Mouse (Mus musculus) brain, embryonic 18.5 days (tissue): ENCODE results near the gene B3gnt6.
"Not testable (repeated sequence)": the region's sequence is repeated elsewhere in the genome, so short reads cannot be mapped to it uniquely, and the experiment has no call there.

ENCODE experiments used
- DNase-seq: peaks from one replicate; pipeline ENCODE4 v3.0.0-alpha.2; 2012; ENCODE audit warnings: low read depth, low spot score

The B3gnt6 gene

DNA sequence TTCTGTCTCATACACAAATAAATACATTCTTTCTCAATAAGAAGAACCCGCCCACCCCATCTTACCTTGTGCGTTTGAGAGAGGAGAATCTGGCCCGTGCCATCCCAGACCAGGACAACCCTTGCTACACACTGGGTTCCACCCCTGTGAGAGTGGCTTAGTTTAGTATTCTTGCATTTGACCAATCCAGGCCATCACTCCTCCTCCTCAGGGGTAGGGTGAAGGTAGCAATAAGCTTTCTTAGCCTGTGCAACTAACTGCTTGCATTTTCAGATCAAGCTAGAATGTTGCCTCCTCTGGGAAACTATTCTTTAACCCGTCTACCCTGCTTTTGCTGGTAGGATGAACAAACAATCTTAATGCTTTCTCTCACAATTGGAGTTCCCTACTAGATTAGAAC lies at the start of gene B3gnt6:
Gene B3gnt6, minus strand, starts transcription at position 101 of the 400 bp plus-strand sequence.
- DNase-seq: no peak

GRCm38 (mm10) chr7:98236686-98237359 lies 37.5 kb upstream of the B3gnt6 start:
- DNase-seq: peak; percentile 30

- DNase-seq: no peak
Observed at GRCm38 (mm10) chr7:98223796-98224195, 24.5 kb upstream of the B3gnt6 start.

GRCm38 (mm10) chr7:98216713-98217112 lies 17.4 kb upstream of the B3gnt6 start:
- no peak for DNase-seq

- no peak for DNase-seq
Observed at GRCm38 (mm10) chr7:98202946-98203345, 3.7 kb upstream of the B3gnt6 start.

DNA sequence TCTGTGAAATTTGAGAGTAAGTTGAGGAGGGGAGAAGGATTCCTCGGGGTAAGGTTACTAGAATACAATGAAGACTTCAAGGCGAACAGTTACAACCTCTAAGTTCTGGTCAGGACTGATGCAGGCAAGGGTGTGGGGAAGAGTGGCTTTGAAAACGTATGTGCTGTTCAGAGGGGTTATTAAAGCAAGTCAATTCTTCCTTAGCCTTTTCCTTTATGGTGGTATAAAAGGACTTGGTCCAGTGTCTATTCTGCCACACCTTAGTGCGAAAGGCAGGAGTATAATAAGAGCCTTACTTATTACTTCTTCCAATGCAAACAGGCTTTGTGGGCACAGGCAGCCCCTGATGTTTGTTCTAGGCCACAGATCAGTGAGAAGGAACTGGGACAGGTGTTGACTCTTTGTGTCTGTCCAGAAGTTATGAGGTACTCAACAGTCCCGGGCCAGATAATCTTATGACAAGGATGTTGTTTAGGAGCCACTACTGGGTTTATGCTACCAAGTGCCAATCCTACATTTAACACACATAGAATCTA lies 2.3 kb upstream of the B3gnt6 start:
- no peak for DNase-seq

DNA sequence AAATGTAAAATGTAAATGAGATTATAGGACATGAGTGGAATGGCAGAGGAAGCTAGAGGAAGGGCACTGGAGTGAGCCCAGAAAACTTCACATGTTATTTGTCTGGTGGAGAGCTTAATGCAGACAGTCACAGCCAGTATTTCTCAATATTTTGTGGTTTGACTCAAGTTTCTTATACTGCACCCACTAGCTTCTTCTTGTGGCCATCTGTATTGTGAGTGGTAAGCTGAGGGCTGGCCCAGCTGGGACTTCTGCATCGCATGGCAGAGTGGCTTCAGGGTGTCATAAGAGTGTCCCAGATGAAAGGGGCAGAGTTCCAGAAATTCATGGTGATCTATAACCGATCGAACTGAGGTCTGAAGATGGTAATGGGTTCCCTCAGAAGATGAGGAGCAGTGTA lies 1.1 kb upstream of the B3gnt6 start:
- no peak for DNase-seq

GRCm38 (mm10) chr7:98195151-98195801 lies 4.0 kb downstream of the B3gnt6 start:
- DNase-seq: no peak

DNA sequence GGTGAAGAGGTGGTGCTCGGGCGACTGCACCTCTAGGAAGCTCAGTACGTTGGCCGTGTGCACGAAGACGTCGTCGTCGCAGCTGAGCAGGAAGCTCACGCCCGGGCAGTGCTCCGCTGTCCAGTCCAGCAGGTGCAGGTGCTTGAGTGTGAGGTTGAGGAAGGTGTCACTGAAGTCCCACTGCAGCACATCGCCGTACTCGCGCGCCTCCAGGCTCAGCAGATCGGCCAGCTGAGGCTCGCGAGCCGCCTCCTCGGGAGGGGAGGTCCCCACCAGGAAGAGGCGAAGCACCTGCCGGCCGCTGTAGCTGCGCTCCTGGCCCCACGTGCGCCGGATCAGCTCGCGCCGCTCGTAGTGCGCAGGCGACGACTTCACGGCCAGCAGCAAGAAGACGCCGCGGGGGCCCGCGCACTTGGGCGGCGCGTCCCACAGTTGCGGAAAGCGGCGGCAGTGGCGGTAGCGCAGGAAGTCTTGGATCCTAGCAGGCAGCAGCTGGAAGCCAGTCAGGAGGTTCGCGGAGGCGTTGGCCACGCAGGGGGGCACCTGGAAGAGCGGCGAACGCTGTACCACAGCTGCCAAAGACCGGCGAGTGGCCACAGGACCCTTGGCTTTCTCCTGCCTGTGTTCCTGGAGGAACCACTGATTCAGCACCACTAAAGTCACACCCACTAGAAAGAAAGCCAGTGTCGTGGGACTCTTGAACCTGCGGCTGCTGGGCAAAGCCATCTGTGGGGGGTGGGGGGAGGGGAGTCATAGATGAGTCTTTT lies 5.1 kb downstream of the B3gnt6 start:
- no peak for DNase-seq

DNA sequence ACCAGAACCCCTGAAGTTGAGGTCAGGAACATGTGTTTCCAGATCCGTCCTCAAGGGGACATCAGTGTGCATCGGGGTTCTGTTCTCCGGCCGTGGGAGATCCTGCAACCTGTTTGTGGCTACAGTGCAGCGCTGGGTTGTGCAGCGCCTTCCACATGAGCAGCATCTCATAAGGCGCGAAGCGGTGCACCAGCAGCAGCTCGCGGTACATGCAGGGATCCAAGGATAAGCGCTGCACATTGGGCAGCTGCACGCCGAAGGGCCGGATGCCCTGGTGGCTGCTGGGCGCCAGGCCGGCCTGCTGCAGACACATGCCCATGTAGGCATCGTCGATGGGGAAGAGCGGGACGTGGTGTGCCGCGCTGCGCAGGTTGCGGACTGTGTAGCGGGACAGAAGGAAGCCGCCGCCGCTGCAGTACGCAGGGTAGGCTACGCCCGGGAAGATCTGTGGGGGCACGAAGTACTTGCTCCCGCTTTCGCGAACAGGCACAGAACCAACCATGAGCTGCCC lies 5.7 kb downstream of the B3gnt6 start:
- no peak for DNase-seq

- DNase-seq: no peak
Observed at GRCm38 (mm10) chr7:98191571-98192250, 7.6 kb downstream of the B3gnt6 start.

- no peak for DNase-seq
Observed at GRCm38 (mm10) chr7:98190578-98190977, 8.7 kb downstream of the B3gnt6 start.

DNA sequence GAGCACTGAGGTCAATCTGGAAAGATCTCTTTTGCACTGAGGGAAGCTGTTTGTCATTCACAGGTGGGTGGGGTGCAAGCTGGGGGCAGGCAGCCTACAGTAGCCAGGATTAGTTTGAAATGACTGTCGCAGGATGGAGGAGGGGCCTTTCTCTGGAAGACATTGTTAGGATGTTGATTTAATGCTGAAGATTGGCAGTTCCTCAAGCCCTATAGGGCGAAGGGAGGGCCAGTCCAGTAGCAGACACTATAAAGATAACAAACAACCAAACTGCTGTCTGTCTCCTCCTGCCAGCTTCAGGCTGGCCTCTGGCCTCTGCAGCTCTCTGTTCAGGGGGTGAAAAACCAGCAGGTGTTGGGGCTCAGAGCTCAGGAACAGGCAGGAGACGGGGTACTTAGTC lies 9.5 kb downstream of the B3gnt6 start:
- DNase-seq: no peak

- DNase-seq: no peak
Observed at GRCm38 (mm10) chr7:98188680-98189079, 10.6 kb downstream of the B3gnt6 start.

DNA sequence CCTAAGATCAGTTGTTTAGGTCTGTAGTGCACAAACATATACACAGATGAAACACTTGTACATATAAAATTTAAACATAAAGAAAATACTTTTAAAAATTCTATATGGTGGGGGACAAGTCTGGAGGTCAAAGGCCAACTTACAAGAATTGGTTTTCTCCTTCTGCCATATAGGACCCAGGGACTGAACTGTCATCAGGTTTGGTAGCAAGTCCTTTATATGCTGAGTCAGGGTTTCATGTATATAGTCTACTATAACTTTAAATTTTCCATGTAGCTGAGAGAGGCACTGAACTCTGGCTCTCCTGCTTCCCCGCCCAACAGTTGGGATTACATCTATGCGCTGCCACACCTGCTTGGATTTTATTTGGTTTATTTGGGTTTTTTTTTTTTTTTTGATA lies 11.0 kb downstream of the B3gnt6 start:
- no peak for DNase-seq

DNA sequence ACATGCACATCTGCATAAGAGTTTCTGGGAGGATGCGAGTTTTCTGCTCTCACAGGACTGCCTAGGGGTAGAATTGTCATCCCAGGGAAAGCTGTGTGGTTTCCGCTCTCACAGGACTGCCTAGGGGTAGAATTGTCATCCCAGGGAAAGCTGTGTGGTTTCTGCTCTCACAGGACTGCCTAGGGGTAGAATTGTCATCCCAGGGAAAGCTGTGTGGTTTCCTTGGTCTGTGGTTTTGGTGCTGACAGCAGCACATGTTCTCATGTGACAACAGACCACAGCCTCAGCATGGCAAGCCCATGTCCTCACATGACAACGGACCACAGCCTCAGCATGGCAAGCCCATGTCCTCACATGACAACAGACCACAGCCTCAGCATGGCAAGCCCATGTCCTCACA lies 11.9 kb downstream of the B3gnt6 start:
- DNase-seq: not testable (repeated sequence)

- DNase-seq: peak; percentile 34
Observed at GRCm38 (mm10) chr7:98186637-98187036, 12.6 kb downstream of the B3gnt6 start.

GRCm38 (mm10) chr7:98185326-98185725 lies 14.0 kb downstream of the B3gnt6 start:
- DNase-seq: no peak

- DNase-seq: no peak
Observed at GRCm38 (mm10) chr7:98178560-98179231, 20.6 kb downstream of the B3gnt6 start.

DNA sequence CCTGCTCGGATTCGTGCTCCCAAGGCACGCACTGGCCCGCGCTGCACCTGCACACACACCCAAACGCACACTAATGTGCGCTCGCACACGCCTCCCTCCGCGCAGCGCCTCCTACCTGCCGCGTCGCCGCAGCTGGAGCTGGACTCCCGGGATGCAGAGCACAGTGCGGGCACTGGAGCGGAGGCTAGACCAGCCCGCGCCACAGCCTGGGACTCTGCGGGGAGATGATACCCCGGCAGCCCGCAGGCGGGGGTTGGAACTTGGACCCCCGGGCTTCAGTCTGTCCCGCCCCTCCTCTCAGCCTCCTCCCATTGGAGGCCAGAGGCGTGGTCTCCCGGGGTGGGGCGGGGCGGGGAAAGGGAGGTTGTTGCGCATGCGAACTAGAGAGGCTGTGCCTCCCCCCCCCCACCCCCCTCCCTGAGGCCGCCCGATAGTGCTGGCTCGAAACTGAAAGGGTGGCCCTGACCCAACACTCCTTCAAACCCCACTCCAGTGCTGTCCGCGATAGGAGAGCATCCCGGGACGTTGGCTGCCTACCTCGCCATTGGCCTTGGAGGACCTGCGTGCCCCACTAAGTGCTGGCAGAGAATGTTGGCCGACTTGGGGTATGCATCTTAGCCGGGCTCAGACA lies 21.2 kb downstream of the B3gnt6 start, which contains the start of gene Capn5:
Gene Capn5, minus strand, starts transcription at position 346 of the 631 bp plus-strand sequence.
- peak; percentile 69 for DNase-seq

- DNase-seq: no peak
Observed at GRCm38 (mm10) chr7:98177566-98177928, 21.7 kb downstream of the B3gnt6 start.
